Comparison of ENCODE assay signal across 8 mouse cellular contexts in genomic region chr17:85799081-85799864, GRCm38 (mm10).
DNase-seq lines count a peak whose midpoint lies in the region; ATAC-seq lines count a peak whose summit lies in the region.

No protein-coding gene starts in this region.

- H3K9me3 ChIP-seq in heart, embryonic 11.5 days (replicated peaks; ENCODE audit: control insufficient read depth, low read length): no peaks in the 10 kb centered on the region
- no peaks in the 10 kb centered on the region for H3K9me3 ChIP-seq in intestine, embryonic 14.5 days (ENCODE audit: control insufficient read depth, low read length)
- H3K9me3 ChIP-seq in midbrain, embryonic 16.5 days (replicated peaks; ENCODE audit: control insufficient read depth, low read length, poor library complexity, severe bottlenecking): no peaks in the 10 kb centered on the region

- peaks cover 8% of the 10 kb centered on the region for H3K4me1 ChIP-seq in heart, embryonic 11.5 days (ENCODE audit: control insufficient read depth, insufficient read depth, low read length)
- H3K4me1 ChIP-seq in intestine, embryonic 14.5 days (replicated peaks; ENCODE audit: control insufficient read depth, insufficient read depth, low read length): peaks cover 9% of the 10 kb centered on the region; the same call in 1 of the 2 replicates
- H3K4me1 ChIP-seq in midbrain, embryonic 16.5 days (ENCODE audit: control insufficient read depth, insufficient read depth, low read length): peaks cover 14% of the 10 kb centered on the region

- no peaks in the 10 kb centered on the region for H3K36me3 ChIP-seq in heart, embryonic 11.5 days (ENCODE audit: control insufficient read depth, insufficient read depth, low read length)
- no peaks in the 10 kb centered on the region for H3K36me3 ChIP-seq in intestine, embryonic 14.5 days (ENCODE audit: control insufficient read depth, insufficient read depth, low read length)
- no peaks in the 10 kb centered on the region for H3K36me3 ChIP-seq in midbrain, embryonic 16.5 days (ENCODE audit: control insufficient read depth, insufficient read depth, low read length)

- ATAC-seq in heart, embryonic 11.5 days (replicated peaks; ENCODE audit: insufficient number of reproducible peaks, low FRiP score, low TSS enrichment): no peak
- ATAC-seq in intestine, embryonic 14.5 days (replicated peaks; ENCODE audit: low FRiP score, low TSS enrichment, low read depth): no peak
- no peak for ATAC-seq in midbrain, embryonic 16.5 days

- H3K4me2 ChIP-seq in heart, embryonic 11.5 days: peak overlapping the region; percentile 99
- H3K4me2 ChIP-seq in intestine, embryonic 14.5 days (ENCODE audit: low read length): peak overlapping the region; percentile 72
- peak overlapping the region; percentile 76 for H3K4me2 ChIP-seq in midbrain, embryonic 16.5 days (ENCODE audit: low read length)

- WGBS in heart, embryonic 11.5 days (ENCODE audit: insufficient replicate concordance): 1% methylated on average over 22 of the region's 22 CpGs
- 1% methylated on average over 22 of the region's 22 CpGs for WGBS in intestine, embryonic 14.5 days
- WGBS in midbrain, embryonic 16.5 days: under 1% methylated on average over 21 of the region's 22 CpGs

- H3K9ac ChIP-seq in heart, embryonic 11.5 days (ENCODE audit: low read depth, low read length): no peak overlapping the region
- no peak overlapping the region for H3K9ac ChIP-seq in intestine, embryonic 14.5 days (ENCODE audit: low read length)
- H3K9ac ChIP-seq in midbrain, embryonic 16.5 days (ENCODE audit: low read depth, low read length): no peak overlapping the region

- H3K4me3 ChIP-seq in heart, embryonic 11.5 days (ENCODE audit: low read depth, low read length): peak overlapping the region; percentile 57
- peak overlapping the region; percentile 34 for H3K4me3 ChIP-seq in intestine, embryonic 14.5 days (ENCODE audit: low read depth, low read length)
- H3K4me3 ChIP-seq in midbrain, embryonic 16.5 days (ENCODE audit: low read depth, low read length): peak overlapping the region; percentile 37

- no peak overlapping the region for H3K27ac ChIP-seq in heart, embryonic 11.5 days (ENCODE audit: low read depth, low read length)
- no peak overlapping the region for H3K27ac ChIP-seq in intestine, embryonic 14.5 days (ENCODE audit: low read depth)
- no peak overlapping the region for H3K27ac ChIP-seq in midbrain, embryonic 16.5 days (ENCODE audit: low read length)

- peaks cover 58% of the 10 kb centered on the region for H3K27me3 ChIP-seq in heart, embryonic 11.5 days (ENCODE audit: control insufficient read depth, insufficient read depth, low read length)
- H3K27me3 ChIP-seq in intestine, embryonic 14.5 days (replicated peaks; ENCODE audit: control insufficient read depth, insufficient read depth, low read length): peaks cover 86% of the 10 kb centered on the region
- peaks cover 50% of the 10 kb centered on the region for H3K27me3 ChIP-seq in midbrain, embryonic 16.5 days (ENCODE audit: control insufficient read depth, insufficient read depth, low read depth, low read length)

- DNase-seq in heart, postnatal 4 days: no peak
- DNase-seq in embryo, embryonic 11 days: peak; percentile 61
- DNase-seq in intestine, embryonic 14.5 days (ENCODE audit: low spot score): no peak
- no peak for DNase-seq in yolk sac, embryonic 10.5 days (ENCODE audit: low spot score)
- no peak for DNase-seq in c-Kit-positive CD71-positive TER-119-positive erythroid progenitor cells, embryonic 14.5 days (ENCODE audit: low spot score)
- DNase-seq in frontal cortex, postnatal 25 days (ENCODE audit: low spot score in 2 of 2): no peak
